Mouse (Mus musculus) adrenal gland, postnatal 25 days (tissue): ENCODE measurements at regions not wholly inside any gene's neighbourhood (a gene's known extent, or its start where the extent isn't known, plus 50 kb on each side); places are given as distances from the start of the nearest gene placed in this dataset.
"Not testable (repeated sequence)": the region's sequence is repeated elsewhere in the genome, so short reads cannot be mapped to it uniquely, and the experiment has no call there.

Source experiments
- DNase-seq: peaks from one replicate; pipeline ENCODE4 v3.0.0; 2021; ENCODE audit warnings: mixed read lengths

DNA sequence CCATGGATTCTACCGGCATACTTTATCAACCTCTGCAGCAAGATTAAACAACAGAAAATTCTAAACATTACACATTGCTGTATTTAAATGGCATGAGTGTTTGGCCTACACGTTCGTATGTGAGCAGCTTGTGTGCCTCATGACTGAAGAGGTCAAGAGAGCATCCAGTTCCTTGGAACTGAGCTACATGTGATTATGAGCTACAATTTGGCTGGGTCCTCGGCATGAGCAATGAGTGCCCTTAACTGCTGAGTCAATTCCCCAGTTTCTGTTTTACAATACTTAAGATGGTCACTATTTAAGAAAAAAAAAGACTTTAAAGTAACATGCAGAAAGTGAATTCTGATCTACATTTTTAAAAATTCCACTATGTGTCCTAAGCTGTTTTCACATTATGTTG lies 338.4 kb upstream of the Gpc6 start:
- DNase-seq, result no peak

DNA sequence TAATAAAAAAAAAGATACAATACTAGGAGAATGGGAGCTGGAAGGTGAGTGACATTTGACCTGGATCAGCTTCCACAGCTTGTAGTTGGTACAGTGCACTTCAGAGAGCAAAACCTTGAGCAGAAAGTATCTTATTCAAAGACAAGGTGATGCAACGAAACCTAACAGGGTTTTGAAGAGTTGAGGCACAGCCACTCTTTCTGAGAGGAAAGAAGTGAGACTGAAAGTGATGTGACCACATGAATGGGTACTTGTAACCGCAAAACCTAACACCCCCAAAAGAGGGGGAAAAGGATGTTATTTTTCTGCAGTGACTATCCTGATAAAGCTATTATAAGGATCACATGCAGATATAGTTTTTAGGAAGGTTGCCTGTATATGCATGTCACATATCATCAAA lies 335.6 kb upstream of the Gpc6 start:
- no peak for DNase-seq

DNA sequence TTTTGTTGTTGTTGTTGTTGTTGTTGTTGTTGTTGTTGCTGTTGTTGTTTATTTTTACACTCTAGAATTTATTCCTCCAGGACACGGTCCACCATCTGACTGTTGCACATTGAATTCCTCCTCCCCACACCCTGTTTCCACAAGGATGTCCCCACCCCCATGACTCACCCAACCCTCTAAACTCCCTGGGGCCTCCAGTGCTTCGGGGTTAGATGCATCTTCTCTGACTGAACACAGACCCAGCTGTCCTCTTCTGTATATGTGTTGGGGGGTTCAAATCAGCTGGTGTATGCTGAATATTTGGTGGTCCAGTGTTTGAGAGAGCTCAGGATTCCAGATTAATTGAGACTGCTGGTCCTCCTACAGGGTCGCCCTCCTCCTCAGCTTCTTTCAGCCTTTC lies 335.0 kb upstream of the Gpc6 start:
- DNase-seq, result no peak

DNA sequence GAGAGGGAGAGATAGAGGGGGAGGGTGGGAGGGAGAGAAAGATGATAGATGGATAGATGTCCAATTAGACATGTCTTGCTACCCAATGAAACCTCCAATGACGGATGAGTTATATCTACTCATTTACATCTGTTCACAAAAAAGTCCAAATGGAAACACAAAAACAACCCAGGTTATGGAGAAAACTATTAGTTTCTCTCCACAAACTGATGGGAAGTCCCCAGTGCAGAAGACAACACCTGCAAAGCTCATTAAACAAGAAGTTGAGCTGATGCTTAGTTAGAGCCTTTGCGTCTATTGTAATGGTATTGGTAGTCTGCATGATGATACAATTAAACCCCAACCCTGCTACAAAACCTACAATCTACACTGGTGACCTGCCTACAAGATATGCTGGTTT lies 317.0 kb upstream of the Gpc6 start:
- DNase-seq, result no peak

DNA sequence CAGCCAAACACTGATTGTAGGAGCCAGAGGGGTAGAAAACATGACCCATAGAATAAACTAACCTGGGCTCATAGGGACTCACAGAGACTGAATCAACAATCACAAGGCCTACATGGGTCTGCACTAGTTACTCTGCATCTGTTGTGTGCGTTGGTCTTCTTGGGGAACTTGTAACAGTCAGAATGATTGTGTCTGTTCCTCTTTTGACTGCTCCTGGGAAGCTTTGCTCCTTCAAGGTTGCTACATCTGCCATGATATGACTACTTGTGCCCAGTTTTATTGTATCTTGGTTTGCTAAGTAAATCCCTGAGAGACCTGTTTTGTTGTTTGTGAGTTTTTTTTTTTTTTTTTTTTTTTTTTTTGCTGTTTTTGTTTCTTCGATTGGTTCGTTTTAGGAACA lies 313.9 kb upstream of the Gpc6 start:
- no peak for DNase-seq

DNA sequence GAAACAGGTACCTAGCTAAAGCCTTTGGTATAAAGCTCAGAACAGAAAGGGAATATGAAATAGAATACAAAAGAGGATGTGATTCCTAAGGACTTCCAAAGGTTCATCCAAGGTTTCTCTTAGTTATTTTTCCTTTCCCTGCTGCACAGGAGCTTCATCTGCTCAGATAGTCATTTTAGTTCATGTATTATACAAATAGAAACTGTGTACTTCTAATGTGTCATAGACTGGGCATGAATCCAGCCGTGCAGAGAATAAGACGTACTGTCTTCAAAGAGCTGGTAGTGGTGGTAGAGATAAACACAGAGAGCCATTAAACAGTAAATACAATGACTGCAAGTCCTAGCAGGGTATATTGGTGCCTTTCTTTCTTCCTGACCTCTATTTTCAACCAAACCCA lies 292.9 kb upstream of the Gpc6 start:
- DNase-seq, result peak; percentile 2

DNA sequence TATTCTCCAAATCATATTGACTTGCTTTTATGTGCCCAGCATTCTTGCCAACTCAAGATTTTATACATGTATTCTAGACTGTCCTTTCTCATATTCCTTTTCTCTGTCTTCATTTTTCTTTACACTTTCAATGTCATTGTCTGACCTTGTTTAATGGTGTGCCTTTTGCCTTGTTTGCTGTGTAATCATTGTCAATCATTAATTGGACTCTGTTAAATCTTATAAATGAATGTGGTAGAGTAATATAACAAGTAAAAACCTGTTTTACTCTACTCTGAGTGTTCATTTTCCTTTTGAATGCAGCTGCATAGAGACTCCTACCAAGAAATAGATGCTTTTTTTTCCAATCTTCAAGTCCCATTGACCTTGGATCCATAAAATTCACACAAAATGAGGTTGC lies 283.0 kb upstream of the Gpc6 start:
- DNase-seq, result no peak

DNA sequence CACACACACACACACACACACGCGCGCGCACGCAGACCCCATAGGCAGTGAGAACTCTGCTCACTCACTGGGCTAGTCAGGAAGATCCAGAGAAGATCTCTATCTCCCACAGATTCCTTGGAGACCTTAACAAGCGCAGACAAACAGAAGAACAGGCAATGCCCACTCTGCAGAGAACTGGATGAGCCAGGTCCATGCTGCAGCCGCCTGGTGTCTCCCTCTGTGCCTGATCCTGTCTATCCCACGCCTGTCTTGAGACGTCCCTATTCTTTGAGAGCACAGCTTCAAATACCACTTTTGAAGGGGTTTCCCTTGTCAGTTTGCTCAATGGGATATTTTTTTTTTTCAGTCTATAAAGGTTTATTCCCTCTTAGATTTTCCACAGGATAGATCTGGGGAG lies 273.2 kb upstream of the Gpc6 start:
- DNase-seq, result no peak

DNA sequence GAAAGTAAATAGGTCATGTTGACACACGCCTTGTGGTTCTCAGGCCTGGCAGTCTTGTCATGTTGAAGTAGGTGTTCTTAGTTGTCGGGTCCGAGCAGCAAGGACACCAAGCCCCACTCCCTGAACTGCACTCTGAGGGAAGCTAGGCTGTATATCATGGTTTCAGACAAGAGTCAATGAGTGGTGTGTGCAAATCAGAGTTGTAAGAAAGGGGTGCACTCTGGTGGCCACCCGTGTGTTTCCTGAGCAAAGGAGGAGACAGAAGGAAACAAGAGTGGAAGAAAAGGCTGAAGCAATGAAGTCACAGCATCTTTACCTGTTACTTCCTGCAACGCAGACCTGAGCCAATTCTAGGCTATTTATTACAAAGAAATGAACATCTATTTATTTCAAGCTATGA lies 241.2 kb upstream of the Gpc6 start:
- DNase-seq, result no peak

DNA sequence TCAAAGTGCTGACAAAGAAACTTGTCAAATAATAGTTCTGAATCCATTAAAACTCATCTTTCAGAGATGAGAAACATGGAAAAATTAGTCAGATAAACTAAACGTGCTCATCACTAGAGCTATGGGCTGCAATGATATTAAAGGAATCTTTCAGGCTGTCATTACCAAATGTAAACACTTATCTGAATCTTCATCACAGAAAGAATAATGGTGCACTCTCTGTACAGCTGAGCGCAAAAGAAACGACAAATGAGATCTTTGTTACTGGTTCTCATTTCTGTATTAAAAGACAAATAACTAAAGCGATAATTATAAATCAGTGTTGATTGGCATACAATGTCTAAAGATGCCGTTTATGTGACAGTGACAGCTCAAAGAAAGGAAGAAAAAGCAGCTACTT lies 227.4 kb upstream of the Gpc6 start:
- DNase-seq, result no peak

DNA sequence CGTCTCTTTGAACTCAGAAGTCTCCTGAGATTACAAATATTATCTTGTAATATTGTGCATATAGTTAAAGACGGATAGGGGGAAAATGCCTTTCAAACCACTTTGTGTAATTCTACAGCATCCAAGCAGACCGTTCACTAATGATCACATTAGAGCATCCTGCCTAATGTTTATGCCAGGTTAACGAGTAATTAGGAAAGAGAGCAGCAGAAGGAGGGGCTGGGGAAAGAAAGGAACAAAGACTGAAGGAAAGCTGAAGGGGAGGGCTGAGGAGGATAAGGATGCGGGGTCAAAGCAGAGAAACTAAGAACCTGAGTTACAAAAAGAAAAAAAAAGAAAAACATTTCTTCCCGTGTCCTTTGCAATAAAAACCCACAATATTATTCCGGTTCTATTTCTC lies 226.7 kb upstream of the Gpc6 start:
- DNase-seq, result no peak

DNA sequence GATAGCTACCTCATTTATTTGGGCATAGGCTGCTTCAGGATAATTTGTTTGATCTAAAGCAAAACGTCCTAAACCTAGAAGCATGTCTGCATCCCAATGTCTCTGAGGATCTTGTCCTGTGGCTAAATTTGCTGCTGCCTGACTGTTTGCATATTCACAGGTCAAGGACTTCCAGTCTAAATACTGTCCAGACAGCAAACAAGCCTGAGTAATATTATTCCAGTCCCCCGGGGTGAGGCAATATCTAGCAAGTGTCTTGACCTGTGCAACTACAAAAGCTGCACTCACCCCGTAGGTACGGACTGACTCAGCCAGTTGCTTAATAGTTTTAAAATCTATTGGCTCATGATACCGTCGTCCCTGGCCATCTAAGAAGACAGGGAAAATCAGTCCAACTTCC lies 190.5 kb upstream of the Gpc6 start:
- DNase-seq, result not testable (repeated sequence)

DNA sequence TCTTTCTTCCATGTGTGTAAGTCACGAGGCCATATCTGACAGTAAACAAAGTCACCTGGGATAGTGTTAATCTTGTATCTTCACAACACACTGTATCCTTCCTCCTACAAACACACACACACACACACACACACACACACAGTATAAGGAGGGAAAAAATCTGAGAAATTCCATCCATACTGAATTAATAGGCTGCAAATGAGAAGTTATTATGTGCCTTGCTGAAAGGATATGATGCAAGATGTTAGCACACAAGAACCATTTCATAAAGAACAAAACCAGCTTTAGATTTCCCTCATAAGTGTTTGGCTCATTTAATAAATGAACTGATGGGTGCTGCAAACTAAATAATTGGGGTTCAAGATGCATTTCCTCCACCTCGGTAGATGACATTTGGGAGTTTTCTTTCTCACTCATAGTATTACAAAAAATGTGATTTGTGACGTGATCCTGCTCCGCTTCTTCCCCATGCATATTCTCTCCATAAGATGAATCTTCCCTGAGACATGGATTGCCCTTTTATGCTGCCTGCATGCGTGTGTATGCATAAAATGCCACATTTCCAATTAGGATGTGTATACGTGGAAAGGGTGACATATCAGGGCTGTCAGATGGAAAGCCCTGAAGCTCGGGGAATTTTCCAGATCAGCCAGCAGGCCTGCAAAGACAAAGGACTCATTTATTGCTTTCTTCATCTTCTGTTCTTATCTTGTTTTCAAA lies 170.5 kb upstream of the Gpc6 start:
- no peak for DNase-seq

DNA sequence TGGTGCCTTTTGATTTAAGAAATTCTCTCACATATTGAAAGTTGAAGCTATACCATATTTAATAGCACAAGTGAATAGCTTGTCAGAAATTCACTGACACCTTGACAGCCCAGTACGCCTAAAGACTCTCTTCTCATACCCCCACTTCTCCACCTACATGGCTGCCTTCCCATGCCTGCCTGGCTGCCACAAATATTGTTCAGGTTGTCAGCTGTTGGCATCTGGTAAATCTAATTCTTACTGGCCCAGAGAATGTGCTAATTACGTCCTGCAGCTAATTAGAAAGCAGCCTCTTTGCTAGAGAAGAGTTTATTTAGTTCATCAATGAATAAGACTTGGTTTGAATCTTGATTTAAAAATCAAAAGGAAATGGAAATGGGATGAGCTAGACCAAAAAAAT lies 163.7 kb upstream of the Gpc6 start:
- DNase-seq, result no peak

DNA sequence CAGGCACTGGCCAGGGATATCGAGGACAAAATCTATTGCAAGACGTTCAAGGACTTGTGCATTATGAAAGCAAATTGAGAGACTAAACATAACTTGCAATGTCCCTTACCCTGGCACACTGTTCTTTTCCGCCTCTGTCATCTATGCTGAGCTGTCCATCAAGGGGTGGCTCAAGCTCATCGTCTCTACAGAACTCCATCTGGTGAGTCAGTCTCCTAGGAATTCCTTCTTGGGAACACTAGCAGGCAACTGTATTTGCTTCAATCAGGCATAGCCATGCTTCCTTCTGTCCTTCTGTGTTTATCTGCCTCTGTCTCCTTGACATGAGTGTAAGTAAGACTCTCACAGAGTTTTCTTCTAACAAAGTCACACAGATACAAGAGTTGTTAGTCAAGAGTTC lies 154.0 kb upstream of the Gpc6 start:
- no peak for DNase-seq

DNA sequence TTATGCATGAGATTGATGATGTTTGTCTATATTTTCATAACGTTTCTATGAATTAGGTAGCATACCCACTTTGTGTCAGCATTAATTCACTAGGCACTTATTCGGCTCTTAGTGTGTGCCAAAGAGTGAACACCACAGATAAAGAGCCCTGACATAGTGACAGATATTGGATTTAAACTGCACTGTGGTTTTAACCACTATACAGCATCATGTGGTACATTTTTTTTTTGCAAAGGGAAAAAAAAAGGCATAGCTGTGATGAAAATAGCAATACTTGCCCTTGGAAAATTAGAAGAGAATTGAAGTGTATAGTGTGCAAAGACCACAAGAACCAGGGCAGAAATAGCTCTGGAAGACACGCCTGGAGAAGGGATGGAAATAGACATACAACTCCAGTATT lies 153.4 kb upstream of the Gpc6 start:
- no peak for DNase-seq

DNA sequence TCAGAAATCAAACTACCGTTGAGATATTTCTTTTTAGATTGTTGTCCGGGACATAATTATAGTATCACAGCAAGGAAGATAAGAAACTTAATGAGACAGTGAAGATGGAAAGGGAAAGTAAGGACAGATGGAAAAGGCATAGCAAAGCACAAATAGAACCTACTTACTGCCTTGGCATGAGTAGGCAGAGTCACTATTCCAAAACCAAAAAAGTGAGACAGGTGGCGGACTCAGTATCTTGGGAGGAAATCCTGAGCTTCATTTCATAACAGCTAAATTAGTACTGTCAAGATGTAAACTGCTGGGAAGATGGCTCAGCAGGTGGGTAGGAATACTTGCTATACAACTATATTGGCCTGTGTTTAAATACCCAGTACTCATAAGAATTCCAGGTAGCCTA lies 145.5 kb upstream of the Gpc6 start:
- no peak for DNase-seq

DNA sequence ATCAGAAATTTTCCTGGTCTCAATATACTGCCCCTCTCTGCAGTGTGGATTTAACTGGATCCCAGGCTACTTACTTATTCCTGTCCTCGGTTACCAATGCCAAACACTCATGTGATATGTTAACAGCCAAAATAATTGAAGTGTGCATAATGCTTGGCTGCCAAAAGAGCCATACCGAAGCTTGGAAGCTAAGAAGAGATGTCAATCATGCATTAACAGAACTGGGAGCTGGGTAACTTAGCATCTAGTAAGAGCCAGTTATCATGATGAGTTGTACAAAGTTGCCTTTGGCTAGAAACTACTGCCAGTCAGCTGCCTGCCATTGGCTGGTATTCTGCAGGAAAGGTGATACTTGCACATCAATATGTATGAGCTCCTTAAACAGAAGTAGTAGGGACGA lies 141.3 kb upstream of the Gpc6 start:
- no peak for DNase-seq

DNA sequence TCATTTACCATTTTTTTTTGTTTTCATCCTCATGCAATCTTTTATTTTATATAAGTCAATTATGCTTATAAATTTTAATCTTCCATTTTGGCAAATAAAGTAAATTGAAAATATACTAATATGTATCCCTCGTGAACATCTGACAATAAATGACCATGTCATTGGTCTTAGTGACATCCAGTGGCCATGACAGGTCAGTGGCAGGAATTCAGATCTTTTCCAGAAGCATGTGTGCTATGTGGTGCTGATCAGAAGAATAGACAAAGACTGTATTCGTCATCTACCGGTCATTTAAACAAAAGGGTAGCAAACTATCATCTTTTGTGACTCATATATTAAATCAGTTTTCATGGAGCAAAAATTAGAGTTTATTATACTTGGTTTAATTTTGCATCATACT lies 118.6 kb upstream of the Gpc6 start:
- DNase-seq, result no peak

DNA sequence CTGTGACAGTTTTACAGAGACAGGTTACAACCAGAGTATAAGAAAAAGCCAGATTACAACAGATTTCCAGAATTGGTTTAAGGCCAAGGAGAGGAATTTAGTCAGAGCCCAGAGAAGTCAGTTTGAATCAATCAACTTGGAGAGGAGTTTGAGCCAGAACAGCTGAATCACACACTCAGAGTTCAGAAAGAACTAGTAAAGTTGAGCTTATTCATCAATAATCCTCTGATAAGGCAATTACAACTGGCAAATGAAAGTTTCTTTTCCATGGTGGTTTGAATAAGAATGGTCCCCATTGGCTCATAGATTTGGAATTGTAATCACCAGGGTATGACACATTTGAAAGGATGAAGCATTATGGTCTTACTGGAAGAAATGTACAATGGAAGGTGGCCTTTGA lies 116.5 kb upstream of the Gpc6 start:
- no peak for DNase-seq

DNA sequence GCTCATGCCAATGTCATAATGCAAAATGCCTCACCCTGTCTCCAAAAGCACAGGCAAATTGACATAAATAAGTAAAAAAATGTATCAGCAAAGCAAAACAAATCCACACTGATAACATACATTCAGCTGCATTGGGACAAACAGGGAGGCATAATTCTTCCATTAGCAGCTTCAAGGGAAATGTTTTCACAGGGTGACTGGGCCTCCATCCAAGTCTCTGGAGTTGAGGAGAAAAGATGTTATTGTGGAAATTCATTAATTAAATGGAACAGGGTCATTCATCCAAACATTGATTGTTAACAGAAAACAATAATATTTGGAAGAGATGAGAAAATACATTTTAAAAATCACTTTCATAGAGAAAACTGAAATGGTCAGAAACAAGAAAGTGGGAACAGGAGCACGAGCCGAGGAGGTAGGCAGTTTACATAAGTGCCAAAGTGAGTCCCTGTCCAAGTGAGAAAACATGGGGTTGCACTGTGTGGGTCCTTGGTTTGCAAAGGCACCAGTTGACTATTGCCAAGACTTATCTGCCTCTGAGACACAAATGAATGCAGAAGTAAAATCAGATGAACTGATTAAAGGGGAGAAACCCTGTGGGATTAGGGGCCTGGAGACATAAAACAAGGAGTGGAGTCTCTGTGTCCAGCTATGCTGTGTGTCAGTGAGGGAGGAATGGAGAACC lies 114.3 kb upstream of the Gpc6 start:
- DNase-seq, result no peak

DNA sequence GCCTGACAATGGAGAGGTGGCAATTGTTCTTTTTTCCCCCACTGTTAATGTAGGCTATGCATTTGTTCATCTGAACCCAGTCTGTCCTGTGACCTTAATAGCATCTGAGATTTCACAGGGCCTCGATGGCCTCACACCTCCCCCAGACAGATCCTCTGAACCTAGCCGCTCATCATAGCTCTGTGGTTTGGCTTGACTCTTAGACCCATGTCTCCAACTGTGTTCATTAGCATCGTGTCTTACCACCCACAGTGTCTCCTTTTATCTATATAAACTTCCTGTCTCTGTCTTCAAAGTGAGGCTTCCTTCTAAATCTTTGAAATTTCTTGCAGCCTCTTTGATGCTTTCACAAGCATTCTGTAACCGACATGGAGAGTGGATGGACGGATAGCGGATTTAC lies 87.9 kb upstream of the Gpc6 start:
- no peak for DNase-seq

DNA sequence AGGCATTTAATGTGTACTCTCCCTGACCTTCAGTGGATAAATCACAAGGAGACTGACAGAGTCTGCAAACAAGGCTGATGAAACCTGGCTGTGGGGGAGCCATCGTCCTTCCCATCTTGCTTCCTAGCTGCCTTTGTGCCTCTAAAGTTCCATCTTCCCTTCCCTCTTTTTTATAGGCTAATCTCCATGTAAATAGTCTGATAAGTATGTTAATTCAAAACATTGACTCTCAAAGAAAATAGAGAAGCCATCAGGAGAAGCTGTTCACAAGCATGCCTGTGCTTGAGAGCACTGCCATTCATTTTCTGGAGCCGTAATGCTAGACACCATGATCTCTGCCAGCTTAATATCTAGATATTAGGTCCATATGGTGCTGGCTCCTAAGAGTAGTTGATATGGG lies 55.7 kb upstream of the Gpc6 start:
- DNase-seq, result no peak

DNA sequence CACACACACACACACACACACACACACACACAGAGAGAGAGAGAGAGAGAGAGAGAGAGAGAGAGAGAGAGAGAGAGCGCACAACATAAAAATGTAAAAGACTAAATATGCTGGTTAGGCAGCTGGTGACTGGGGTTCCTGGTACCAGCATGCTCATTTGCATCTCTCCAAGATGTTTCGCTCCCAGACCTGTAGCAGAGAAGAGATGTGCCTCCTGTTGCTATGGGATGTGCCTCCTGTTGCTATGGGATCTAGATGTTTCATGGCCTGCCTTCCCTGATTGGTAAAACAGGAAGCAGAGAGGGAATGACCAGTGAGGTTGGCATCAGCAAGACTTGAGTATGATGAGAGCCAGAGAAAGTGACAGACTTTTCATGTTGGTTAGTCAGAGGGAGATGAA lies 55.1 kb upstream of the Gpc6 start:
- no peak for DNase-seq
